Mouse (Mus musculus) midbrain, embryonic 13.5 days (tissue): Measurements from ENCODE around the gene Klhl29. TPM values are rescaled to one million over a fixed set of nuclear protein-coding genes. Genes with fewer than 3 reads are reported as not detected.

Source experiments
- ATAC-seq: fragments of 200-750 bp; cut with Nextera tagmentation; 2 replicates; pipeline ENCODE4 v1.8.0; 2017; ENCODE audit warnings: mild to moderate bottlenecking, moderate TSS enrichment, moderate library complexity
- H3K27ac ChIP-seq: fragments of 300-500 bp; sonication (generic); 2 replicates; pipeline ENCODE4 v1.5.1; 2015; ENCODE audit warnings: inconsistent platforms, mild to moderate bottlenecking, moderate library complexity
- H3K27me3 ChIP-seq: fragments of 300-500 bp; sonication (generic); 2 replicates; pipeline ENCODE4 v1.6.1; 2015; ENCODE audit warnings: mild to moderate bottlenecking, inconsistent platforms
- H3K36me3 ChIP-seq: fragments of 300-500 bp; sonication (generic); 2 replicates; pipeline ENCODE4 v1.6.1; 2015; ENCODE audit warnings: mild to moderate bottlenecking, inconsistent platforms
- H3K4me1 ChIP-seq: fragments of 300-500 bp; sonication (generic); replicated peaks from 2 replicates; pipeline ENCODE4 v1.6.1; 2015; ENCODE audit warnings: inconsistent platforms
- H3K4me2 ChIP-seq: fragments of 300-500 bp; sonication (generic); replicated peaks from 2 replicates; pipeline ENCODE4 v1.6.1; 2015; ENCODE audit warnings: moderate library complexity, mild to moderate bottlenecking, inconsistent platforms
- H3K4me3 ChIP-seq: fragments of 300-500 bp; sonication (generic); replicated peaks from 2 replicates; pipeline ENCODE4 v1.5.1; 2015; ENCODE audit warnings: mild to moderate bottlenecking, inconsistent platforms
- H3K9ac ChIP-seq: fragments of 300-500 bp; sonication (generic); replicated peaks from 2 replicates; pipeline ENCODE4 v1.6.1; 2015; ENCODE audit warnings: mild to moderate bottlenecking, inconsistent platforms
- H3K9me3 ChIP-seq: fragments of 300-500 bp; sonication (generic); 2 replicates; pipeline ENCODE4 v1.6.1; 2016; ENCODE audit warnings: mild to moderate bottlenecking, inconsistent platforms
- WGBS: fragments of 180-500 bp; shearing (Covaris S2); methylation state at CpG from one replicate; pipeline ENCODE4 v1.1.7; 2015; 5-methylcytosine and 5-hydroxymethylcytosine counted together
- polyA plus RNA-seq: library from polyadenylated mRNA; unstranded; fragments of >200 nt; fragmentation: Nextera tagmentation; extraction: Ambion mirVana; gene quantifications from 2 replicates; pipeline ENCODE4 v1.2.1, GENCODE M21; 2015

Gene Klhl29
- polyA plus RNA-seq, 1 experiment from 2014 or later, result 4.0 TPM

- H3K9me3 ChIP-seq, result no peaks in the 10 kb centered on the region
These were observed 231.3 kb downstream of the Klhl29 start for GRCm38 (mm10) chr12:5143903-5144781.

DNA sequence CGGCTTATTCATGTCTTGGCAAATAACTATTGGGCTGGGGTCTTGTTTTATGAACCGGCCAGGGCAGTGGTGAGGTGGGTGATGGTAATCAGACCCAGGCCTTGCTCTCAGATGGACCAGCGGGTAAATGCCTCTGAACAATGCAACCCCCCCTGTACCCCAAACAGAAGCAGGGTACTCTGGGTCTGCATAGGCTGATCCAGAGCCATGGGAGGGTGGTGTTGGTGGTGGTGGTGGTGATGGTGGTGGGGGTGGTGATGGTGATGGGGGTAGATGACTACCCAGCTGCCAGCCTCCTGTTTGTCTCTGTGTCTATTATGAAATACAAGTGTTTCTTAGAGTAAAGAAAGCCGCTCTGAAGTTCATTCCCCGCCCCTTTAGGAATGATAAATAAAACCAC lies 232.3 kb downstream of the Klhl29 start:
- no peak overlapping the region for H3K9ac ChIP-seq
- ATAC-seq, result peak; percentile 43; the same call in 1 of the 2 replicates
- H3K27me3 ChIP-seq, result no peaks in the 10 kb centered on the region
- whole genome bisulfite sequencing, result 71% methylated on average over 5 of the region's 5 CpGs
- peaks cover 33% of the 10 kb centered on the region for H3K4me1 ChIP-seq
- no peak overlapping the region for H3K27ac ChIP-seq
- no peaks in the 10 kb centered on the region for H3K9me3 ChIP-seq
- no peak overlapping the region for H3K4me2 ChIP-seq
- peaks cover 5% of the 10 kb centered on the region; the same call in 1 of the 2 replicates for H3K36me3 ChIP-seq
- no peak overlapping the region for H3K4me3 ChIP-seq

More at GRCm38 (mm10) chr12:5143903-5144781, 231.3 kb downstream of the Klhl29 start:
- peaks cover 33% of the 10 kb centered on the region for H3K4me1 ChIP-seq
- no peaks in the 10 kb centered on the region for H3K27me3 ChIP-seq
- 14% methylated on average over 5 of the region's 5 CpGs for WGBS
- ATAC-seq, result peak; percentile 70
- peak overlapping the region; percentile 49; the same call in 1 of the 2 replicates for H3K9ac ChIP-seq
- no peak overlapping the region for H3K4me2 ChIP-seq
- no peak overlapping the region for H3K4me3 ChIP-seq
- H3K36me3 ChIP-seq, result peaks cover 5% of the 10 kb centered on the region; the same call in 1 of the 2 replicates
- peak overlapping the region; percentile 37 for H3K27ac ChIP-seq

- Histone ChIP-seq H3K27me3 (no peaks in the 10 kb centered on the region), H3K27ac (no peak overlapping the region), H3K9me3 (no peaks in the 10 kb centered on the region), H3K4me1 (peaks cover 33% of the 10 kb centered on the region), H3K4me3 (no peak overlapping the region), H3K4me2 (no peak overlapping the region), H3K36me3 (peaks cover 6% of the 10 kb centered on the region), H3K9ac (no peak overlapping the region)
- 10% methylated on average over 3 of the region's 3 CpGs for WGBS
- peak; percentile 46 for ATAC-seq
These were observed 232.7 kb downstream of the Klhl29 start for GRCm38 (mm10) chr12:5142776-5143175.

GRCm38 (mm10) chr12:5141040-5141439 lies 234.4 kb downstream of the Klhl29 start:
- WGBS, result 81% methylated on average over 4 of the region's 4 CpGs
- Histone ChIP-seq H3K4me2 (no peak overlapping the region), H3K36me3 (peaks cover 18% of the 10 kb centered on the region), H3K4me3 (no peak overlapping the region), H3K27ac (no peak overlapping the region), H3K9ac (no peak overlapping the region), H3K9me3 (no peaks in the 10 kb centered on the region), H3K4me1 (peaks cover 33% of the 10 kb centered on the region), H3K27me3 (no peaks in the 10 kb centered on the region)
- no peak for ATAC-seq

- ATAC-seq, result no peak
- Histone ChIP-seq H3K4me2 (no peak overlapping the region), H3K36me3 (peaks cover 18% of the 10 kb centered on the region), H3K4me1 (peaks cover 27% of the 10 kb centered on the region), H3K4me3 (no peak overlapping the region), H3K9me3 (no peaks in the 10 kb centered on the region), H3K27me3 (no peaks in the 10 kb centered on the region), H3K27ac (no peak overlapping the region), H3K9ac (no peak overlapping the region)
- WGBS, result 85% methylated on average over 4 of the region's 4 CpGs
These were observed 236.2 kb downstream of the Klhl29 start for GRCm38 (mm10) chr12:5139302-5139701.

DNA sequence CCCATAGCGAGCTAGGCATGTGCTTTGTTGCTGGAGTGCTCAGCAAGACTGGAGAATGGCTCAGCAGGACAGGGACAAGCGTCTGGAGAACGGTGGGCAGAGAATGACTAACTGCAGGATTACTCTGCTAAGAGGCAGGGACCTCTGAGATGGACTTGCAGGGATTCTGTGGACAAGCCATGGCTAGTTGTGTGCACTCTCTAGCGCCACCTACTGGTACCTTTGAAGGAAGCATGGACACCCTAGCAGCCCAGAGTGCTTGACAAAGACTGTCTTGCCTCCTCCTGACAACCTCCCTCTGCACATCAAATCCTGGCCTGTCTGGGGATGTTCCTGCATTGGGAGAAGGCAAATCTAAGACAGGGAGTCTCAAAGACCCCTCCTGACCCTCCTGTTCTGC lies 239.2 kb downstream of the Klhl29 start:
- Histone ChIP-seq H3K9me3 (no peaks in the 10 kb centered on the region), H3K27ac (no peak overlapping the region), H3K4me3 (no peak overlapping the region), H3K4me1 (peaks cover 2% of the 10 kb centered on the region; the same call in 1 of the 2 replicates), H3K9ac (no peak overlapping the region), H3K36me3 (peaks cover 23% of the 10 kb centered on the region), H3K4me2 (no peak overlapping the region), H3K27me3 (no peaks in the 10 kb centered on the region)
- 25% methylated on average over 4 of the region's 4 CpGs for WGBS
- peak; percentile 79 for ATAC-seq

GRCm38 (mm10) chr12:5129190-5129589 lies 246.3 kb downstream of the Klhl29 start:
- H3K4me1 ChIP-seq, result no peaks in the 10 kb centered on the region
- H3K9me3 ChIP-seq, result no peaks in the 10 kb centered on the region
- ATAC-seq, result no peak
- H3K9ac ChIP-seq, result no peak overlapping the region
- no peaks in the 10 kb centered on the region for H3K27me3 ChIP-seq
- peaks cover 19% of the 10 kb centered on the region for H3K36me3 ChIP-seq
- H3K27ac ChIP-seq, result no peak overlapping the region
- H3K4me3 ChIP-seq, result no peak overlapping the region
- no peak overlapping the region for H3K4me2 ChIP-seq
- 86% methylated on average over 4 of the region's 4 CpGs for WGBS

GRCm38 (mm10) chr12:5125907-5126306 lies 249.6 kb downstream of the Klhl29 start:
- Histone ChIP-seq H3K4me3 (no peak overlapping the region), H3K27me3 (no peaks in the 10 kb centered on the region), H3K36me3 (peaks cover 14% of the 10 kb centered on the region), H3K27ac (no peak overlapping the region), H3K9me3 (no peaks in the 10 kb centered on the region), H3K4me1 (peaks cover 8% of the 10 kb centered on the region), H3K4me2 (no peak overlapping the region), H3K9ac (no peak overlapping the region)
- no peak for ATAC-seq
- 85% methylated on average over 7 of the region's 7 CpGs for WGBS

- Histone ChIP-seq H3K27ac (0 out of 2 replicates have a peak overlapping the region, but pooled peaks have one; percentile 25), H3K9me3 (no peaks in the 10 kb centered on the region), H3K4me2 (no peak overlapping the region), H3K9ac (no peak overlapping the region), H3K4me3 (no peak overlapping the region), H3K4me1 (peaks cover 26% of the 10 kb centered on the region), H3K27me3 (no peaks in the 10 kb centered on the region), H3K36me3 (peaks cover 8% of the 10 kb centered on the region)
- no peak for ATAC-seq
- 65% methylated on average over 8 of the region's 8 CpGs for WGBS
These were observed 252.5 kb downstream of the Klhl29 start for GRCm38 (mm10) chr12:5122972-5123371.

DNA sequence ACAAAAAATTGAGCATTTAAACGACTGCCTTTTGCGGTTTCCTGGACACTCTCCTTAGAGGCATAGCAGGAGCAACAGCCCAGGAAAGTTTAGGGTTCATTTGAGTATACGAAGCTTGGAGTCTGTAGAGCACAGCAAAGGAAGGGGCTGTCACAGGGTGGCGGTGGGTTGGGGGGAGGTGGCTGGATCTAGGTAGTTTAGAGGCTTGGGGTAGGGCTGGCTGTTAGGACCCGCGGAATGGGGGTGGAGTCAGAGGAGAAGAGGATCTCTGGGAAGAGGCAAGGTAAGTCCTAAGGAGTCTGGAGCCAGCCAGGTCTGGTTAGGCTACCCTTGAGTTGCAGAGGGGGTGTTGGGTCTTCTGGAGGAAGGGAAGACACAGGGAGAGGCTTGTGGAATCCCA lies 255.2 kb downstream of the Klhl29 start:
- Histone ChIP-seq H3K36me3 (no peaks in the 10 kb centered on the region; the same call in 1 of the 2 replicates), H3K27me3 (no peaks in the 10 kb centered on the region), H3K4me2 (peak overlapping the region; percentile 45), H3K4me1 (peaks cover 35% of the 10 kb centered on the region), H3K9me3 (no peaks in the 10 kb centered on the region), H3K4me3 (no peak overlapping the region), H3K27ac (no peak overlapping the region), H3K9ac (no peak overlapping the region)
- WGBS, result 70% methylated on average over 6 of the region's 6 CpGs
- ATAC-seq, result peak; percentile 28; the same call in 1 of the 2 replicates

- Histone ChIP-seq H3K9ac (no peak overlapping the region), H3K27ac (no peak overlapping the region), H3K9me3 (no peaks in the 10 kb centered on the region), H3K4me1 (peaks cover 35% of the 10 kb centered on the region), H3K27me3 (no peaks in the 10 kb centered on the region), H3K4me2 (peak overlapping the region; percentile 45), H3K36me3 (no peaks in the 10 kb centered on the region; the same call in 1 of the 2 replicates), H3K4me3 (peak overlapping the region; percentile 27)
- WGBS, result 15% methylated on average over 15 of the region's 15 CpGs
- ATAC-seq, result peak; percentile 88
These were observed 255.8 kb downstream of the Klhl29 start for GRCm38 (mm10) chr12:5119726-5120125.

GRCm38 (mm10) chr12:5119286-5119685 lies 256.2 kb downstream of the Klhl29 start:
- Histone ChIP-seq H3K36me3 (no peaks in the 10 kb centered on the region; the same call in 1 of the 2 replicates), H3K4me3 (peak overlapping the region; percentile 27), H3K9me3 (no peaks in the 10 kb centered on the region), H3K27ac (no peak overlapping the region), H3K4me2 (peak overlapping the region; percentile 45), H3K27me3 (no peaks in the 10 kb centered on the region), H3K4me1 (peaks cover 35% of the 10 kb centered on the region), H3K9ac (no peak overlapping the region)
- no peak for ATAC-seq
- 43% methylated on average over 9 of the region's 9 CpGs for WGBS
